Mouse (Mus musculus) lung, embryonic 14.5 days (tissue): ENCODE results near the gene Prnp. TPM values are rescaled to one million over a fixed set of nuclear protein-coding genes. Genes with fewer than 3 reads are reported as not detected.

ENCODE experiments used
- ATAC-seq: fragments of 200-750 bp; cut with Nextera tagmentation; 2 replicates; pipeline ENCODE4 v1.8.0; 2017; ENCODE audit warnings: mild to moderate bottlenecking, moderate TSS enrichment, moderate library complexity; ENCODE audit not compliant: insufficient read depth
- DNase-seq: peaks from one replicate; pipeline ENCODE4 v3.0.0-alpha.2; 2015
- H3K27ac ChIP-seq: fragments of 300-500 bp; sonication (generic); 2 replicates; pipeline ENCODE4 v1.5.1; 2014; ENCODE audit warnings: low read depth, mild to moderate bottlenecking, moderate library complexity
- H3K27me3 ChIP-seq: fragments of 300-500 bp; sonication (generic); 2 replicates; pipeline ENCODE4 v1.6.1; 2014; ENCODE audit warnings: low read length, control low read depth; ENCODE audit not compliant: insufficient read depth
- H3K36me3 ChIP-seq: fragments of 300-500 bp; sonication (generic); 2 replicates; pipeline ENCODE4 v1.6.1; 2014; ENCODE audit warnings: control low read depth; ENCODE audit not compliant: insufficient read depth
- H3K4me1 ChIP-seq: fragments of 300-500 bp; sonication (generic); 2 replicates; pipeline ENCODE4 v1.6.1; 2014; ENCODE audit warnings: antibody characterized with exemption, control low read depth; ENCODE audit not compliant: insufficient read depth
- H3K4me2 ChIP-seq: fragments of 300-500 bp; sonication (generic); 2 replicates; pipeline ENCODE4 v1.6.1; 2014; ENCODE audit warnings: mild to moderate bottlenecking
- H3K4me3 ChIP-seq: fragments of 300-500 bp; sonication (generic); 2 replicates; pipeline ENCODE4 v1.5.1; 2014; ENCODE audit warnings: low read depth, low read length
- H3K9ac ChIP-seq: fragments of 300-500 bp; sonication (generic); 2 replicates; pipeline ENCODE4 v1.6.1; 2014
- H3K9me3 ChIP-seq: fragments of 300-500 bp; sonication (generic); 2 replicates; pipeline ENCODE4 v1.6.1; 2016; ENCODE audit warnings: low read depth, low read length, control low read depth
- CTCF ChIP-seq: IDR thresholded peaks from 2 replicates; pipeline ENCODE4 v1.5.1; 2016; ENCODE audit warnings: antibody characterized with exemption, low read depth
- WGBS: fragments of 180-500 bp; shearing (Covaris S2); extraction: QIAGEN DNeasy Blood & Tissue Kit; methylation state at CpG from one replicate; pipeline ENCODE4 v1.1.7; 2014; 5-methylcytosine and 5-hydroxymethylcytosine counted together
- polyA plus RNA-seq: library from polyadenylated mRNA; unstranded; fragments of >200 nt; fragmentation: Nextera tagmentation; extraction: Ambion mirVana; gene quantifications from 2 replicates; pipeline ENCODE4 v1.2.1, GENCODE M21; 2014

Prnp gene
- 31.2 and 32.8 TPM in 2 replicates for polyA plus RNA-seq

GRCm38 (mm10) chr2:131909683-131910572 lies at the start of gene Prnp, which contains the start of gene Prn:
Prnp (plus strand) TSS chr2:131909928.
Prn (plus strand) TSS chr2:131909957.
- no peaks in the 10 kb centered on the region for H3K36me3 ChIP-seq
- TF ChIP-seq CTCF = peak; percentile 22; the same call in 1 of the 2 replicates
- H3K9me3 ChIP-seq = no peaks in the 10 kb centered on the region
- peak within 1 kb of the TSS; percentile 67 for H3K4me3 ChIP-seq
- no peaks in the 10 kb centered on the region for H3K4me1 ChIP-seq
- DNase-seq = peak; percentile 92
- H3K4me2 ChIP-seq = peak within 1 kb of the TSS; percentile 66
- H3K9ac ChIP-seq = peak within 1 kb of the TSS; percentile 74
- peak; percentile 95 for ATAC-seq
- peak within 1 kb of the TSS; percentile 83; the same call in 1 of the 2 replicates for H3K27ac ChIP-seq
- no peaks in the 10 kb centered on the region for H3K27me3 ChIP-seq
- 5% methylated on average over 52 of the region's 52 CpGs for WGBS

- no peak for TF ChIP-seq CTCF
- Histone ChIP-seq H3K27me3 (no peaks in the 10 kb centered on the region), H3K27ac (no peak overlapping the region), H3K4me3 (no peak overlapping the region), H3K36me3 (no peaks in the 10 kb centered on the region), H3K4me1 (no peaks in the 10 kb centered on the region), H3K4me2 (no peak overlapping the region), H3K9ac (no peak overlapping the region), H3K9me3 (no peaks in the 10 kb centered on the region)
- DNase-seq = no peak
- no peak for ATAC-seq
- 55% methylated on average over 3 of the region's 3 CpGs for WGBS
Measured at GRCm38 (mm10) chr2:131862617-131863275, 47.0 kb upstream of the Prnp start.

DNA sequence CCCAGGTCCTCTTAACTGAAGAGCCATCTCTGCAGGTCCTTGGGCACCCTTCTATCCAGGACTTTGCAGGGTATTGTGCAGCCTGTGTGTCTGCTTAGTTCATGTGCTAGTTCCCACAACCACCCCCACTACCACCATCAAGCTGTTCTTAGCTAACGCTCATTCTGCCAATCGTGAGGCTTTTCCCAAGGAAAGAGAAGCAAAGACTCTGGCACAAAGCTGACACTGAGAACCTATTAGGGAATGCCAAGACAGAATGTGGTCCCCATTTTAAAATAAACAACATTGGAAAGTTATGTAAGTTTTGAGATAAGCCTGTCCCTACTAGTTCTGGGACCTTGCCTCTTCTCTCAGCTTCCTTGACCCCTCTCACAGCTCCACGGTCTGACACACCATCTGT lies 46.3 kb upstream of the Prnp start:
- Histone ChIP-seq H3K27me3 (no peaks in the 10 kb centered on the region), H3K9me3 (no peaks in the 10 kb centered on the region), H3K27ac (no peak overlapping the region), H3K4me1 (no peaks in the 10 kb centered on the region), H3K4me2 (no peak overlapping the region), H3K4me3 (no peak overlapping the region), H3K9ac (no peak overlapping the region), H3K36me3 (no peaks in the 10 kb centered on the region)
- ATAC-seq (no peak), DNase-seq (no peak)
- TF ChIP-seq CTCF = no peak
- WGBS = 44% methylated on average over 3 of the region's 3 CpGs

DNA sequence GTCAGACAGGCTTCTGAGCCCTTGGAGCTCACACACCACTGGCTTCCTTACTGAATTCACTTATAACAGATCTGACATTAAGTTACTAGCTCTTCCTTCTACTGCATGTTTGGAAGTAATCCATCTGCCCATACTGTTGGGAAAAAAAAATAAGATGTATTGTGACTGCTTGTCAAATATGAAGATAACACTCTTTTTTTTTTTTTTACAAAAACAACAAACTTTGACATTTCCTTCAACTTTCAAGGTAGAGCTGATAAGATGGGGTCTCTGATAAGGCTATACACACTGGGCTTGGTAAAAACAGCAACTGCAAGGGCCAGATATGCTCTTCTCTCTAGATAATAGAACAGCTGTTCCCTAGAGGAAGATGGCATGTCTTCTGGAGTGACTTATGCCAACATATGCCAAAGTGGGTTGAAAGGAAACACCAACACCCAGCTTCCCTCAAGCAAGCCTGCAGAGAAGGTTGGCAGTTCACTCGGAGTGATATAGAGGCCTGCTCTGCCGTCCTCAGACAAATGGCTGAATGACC lies 45.4 kb upstream of the Prnp start:
- no peak for DNase-seq
- no peak for ATAC-seq
- Histone ChIP-seq H3K27me3 (no peaks in the 10 kb centered on the region), H3K9ac (no peak overlapping the region), H3K4me3 (no peak overlapping the region), H3K4me1 (no peaks in the 10 kb centered on the region), H3K4me2 (no peak overlapping the region), H3K9me3 (no peaks in the 10 kb centered on the region), H3K36me3 (no peaks in the 10 kb centered on the region), H3K27ac (no peak overlapping the region)
- 60% methylated on average over 2 of the region's 2 CpGs for WGBS
- no peak for TF ChIP-seq CTCF

DNA sequence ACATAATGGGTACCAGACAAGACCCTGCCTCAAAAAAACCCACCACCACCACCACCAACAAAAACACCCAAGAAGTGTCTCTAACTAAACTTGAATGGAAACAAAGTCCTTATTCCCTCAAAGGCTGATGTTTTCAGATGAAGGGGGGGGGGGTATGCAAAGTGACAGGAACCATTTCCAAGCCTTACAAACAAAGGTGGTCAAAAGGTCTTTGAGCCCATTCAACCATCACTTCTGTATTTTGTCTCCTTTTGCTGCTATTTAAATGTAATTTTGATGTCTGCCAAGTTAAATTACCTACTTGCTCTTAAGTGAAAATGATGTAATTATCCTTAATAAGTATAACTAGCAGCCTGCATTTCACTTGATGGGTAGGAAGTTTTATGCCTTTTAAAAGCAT lies 43.1 kb upstream of the Prnp start:
- no peak overlapping the region for H3K27ac ChIP-seq
- no peak for DNase-seq
- no peak overlapping the region for H3K9ac ChIP-seq
- no peaks in the 10 kb centered on the region for H3K9me3 ChIP-seq
- ATAC-seq = no peak
- H3K36me3 ChIP-seq = no peaks in the 10 kb centered on the region
- no peaks in the 10 kb centered on the region for H3K4me1 ChIP-seq
- no peak for TF ChIP-seq CTCF
- H3K4me3 ChIP-seq = no peak overlapping the region
- no peak overlapping the region for H3K4me2 ChIP-seq
- no peaks in the 10 kb centered on the region for H3K27me3 ChIP-seq

- no peaks in the 10 kb centered on the region for H3K27me3 ChIP-seq
Measured at GRCm38 (mm10) chr2:131868983-131869382, 40.7 kb upstream of the Prnp start.

DNA sequence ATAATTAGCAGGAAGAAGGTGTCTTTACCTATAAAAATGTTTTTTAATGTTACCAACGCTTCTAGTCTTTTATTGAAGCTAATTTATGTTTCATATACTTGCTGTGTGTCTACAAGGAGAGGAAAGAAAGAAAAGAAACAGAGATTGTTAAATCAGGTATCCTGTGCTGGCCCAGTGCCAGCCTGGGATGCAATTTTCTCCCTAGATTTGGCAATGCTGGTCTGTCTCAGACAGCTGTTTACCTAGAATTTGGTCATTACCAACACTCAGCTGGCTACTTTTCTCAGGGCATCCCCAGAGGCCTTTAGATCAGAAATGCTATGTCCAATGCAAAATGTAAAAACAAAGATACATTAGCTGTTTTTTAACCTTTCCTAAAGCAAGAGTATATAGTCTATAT lies 36.4 kb upstream of the Prnp start:
- no peaks in the 10 kb centered on the region for H3K9me3 ChIP-seq
- no peaks in the 10 kb centered on the region for H3K27me3 ChIP-seq
- no peaks in the 10 kb centered on the region for H3K4me1 ChIP-seq
- WGBS = 79% methylated on average over 1 of the region's 1 CpGs
- no peak overlapping the region for H3K27ac ChIP-seq
- no peak overlapping the region for H3K4me3 ChIP-seq
- DNase-seq (no peak), ATAC-seq (no peak)
- H3K9ac ChIP-seq = no peak overlapping the region
- H3K36me3 ChIP-seq = no peaks in the 10 kb centered on the region
- TF ChIP-seq CTCF = no peak
- H3K4me2 ChIP-seq = no peak overlapping the region

More at GRCm38 (mm10) chr2:131868983-131869382, 40.7 kb upstream of the Prnp start:
- DNase-seq (no peak), ATAC-seq (no peak)
- H3K9ac ChIP-seq = no peak overlapping the region
- no peak overlapping the region for H3K4me2 ChIP-seq
- H3K9me3 ChIP-seq = no peaks in the 10 kb centered on the region
- no peak for TF ChIP-seq CTCF
- WGBS = 73% methylated on average over 5 of the region's 5 CpGs
- no peak overlapping the region for H3K4me3 ChIP-seq
- H3K27ac ChIP-seq = no peak overlapping the region
- no peaks in the 10 kb centered on the region for H3K36me3 ChIP-seq
- no peaks in the 10 kb centered on the region for H3K4me1 ChIP-seq
